Mouse (Mus musculus): ENCODE data around the gene Hip1r. TPM values are rescaled to one million over a fixed set of nuclear protein-coding genes. Genes with fewer than 3 reads are reported as not detected.

The Hip1r gene
- polyA plus RNA-seq, 1 experiment: 18.3 TPM

DNA sequence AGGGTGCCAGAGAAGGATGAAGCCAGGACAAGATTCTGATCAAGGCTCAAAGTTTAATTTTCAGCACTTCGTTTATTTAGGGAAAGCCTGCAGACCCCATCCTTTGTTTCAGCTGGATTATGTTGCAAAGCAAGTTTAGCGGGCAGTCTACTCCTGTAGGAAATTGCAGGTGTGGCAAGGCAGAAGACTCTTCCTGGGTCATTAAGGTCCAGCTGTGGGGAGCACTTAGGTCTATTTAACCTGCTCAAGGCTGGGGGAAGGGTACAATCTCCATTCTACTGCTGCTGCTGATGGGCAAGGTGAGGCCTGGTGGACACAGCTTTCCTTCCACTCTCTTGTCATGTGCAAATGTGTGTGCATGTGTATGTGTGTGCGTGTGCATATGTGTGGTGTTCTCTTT, 14.4 kb upstream of the Hip1r start:
- Histone ChIP-seq H3K4me1 (ENCODE audit: control insufficient read depth, insufficient read depth, low read length) (no peaks in the 10 kb centered on the region), H3K4me3 (ENCODE audit: insufficient read depth, low read depth, low read length) (no peak overlapping the region), H3K27me3 (replicated peaks; ENCODE audit: control insufficient read depth, insufficient read depth, low read length) (no peaks in the 10 kb centered on the region), H3K36me3 (ENCODE audit: control insufficient read depth, insufficient read depth, low read length) (no peaks in the 10 kb centered on the region), H3K27ac (ENCODE audit: insufficient read depth, low read depth, low read length) (no peak overlapping the region)
- TF ChIP-seq POLR2A (IDR thresholded peaks at IDR 0.05; ENCODE audit: low read depth, low read length) (no peak), CTCF (conservative IDR thresholded peaks at IDR 0.05; ENCODE audit: insufficient read depth, insufficient read length, low read depth, low read length) (no peak)
- DNase-seq: no peak
- 76% methylated on average over 3 of the region's 3 CpGs for WGBS

GRCm38 (mm10) chr5:123960129-123960528, 13.3 kb upstream of the Hip1r start:
- DNase-seq: no peak

GRCm38 (mm10) chr5:123961046-123961445, 12.4 kb upstream of the Hip1r start:
- H3K27ac ChIP-seq (ENCODE audit: insufficient read depth, low read depth, low read length): no peak overlapping the region
- no peak overlapping the region for H3K4me3 ChIP-seq (ENCODE audit: insufficient read depth, low read depth, low read length)
- no peaks in the 10 kb centered on the region for H3K27me3 ChIP-seq (replicated peaks; ENCODE audit: control insufficient read depth, insufficient read depth, low read length)
- no peaks in the 10 kb centered on the region for H3K4me1 ChIP-seq (ENCODE audit: control insufficient read depth, insufficient read depth, low read length)
- H3K36me3 ChIP-seq (ENCODE audit: control insufficient read depth, insufficient read depth, low read length): no peaks in the 10 kb centered on the region
- DNase-seq: no peak
- WGBS: 89% methylated on average over 12 of the region's 12 CpGs
- TF ChIP-seq POLR2A (IDR thresholded peaks at IDR 0.05; ENCODE audit: low read depth, low read length): no peak
- no peak for TF ChIP-seq CTCF (conservative IDR thresholded peaks at IDR 0.05; ENCODE audit: insufficient read depth, insufficient read length, low read depth, low read length)

More at GRCm38 (mm10) chr5:123960129-123960528, 13.3 kb upstream of the Hip1r start:
- Histone ChIP-seq H3K4me1 (ENCODE audit: control insufficient read depth, insufficient read depth, low read length) (no peaks in the 10 kb centered on the region), H3K36me3 (ENCODE audit: control insufficient read depth, insufficient read depth, low read length) (no peaks in the 10 kb centered on the region), H3K4me3 (ENCODE audit: insufficient read depth, low read depth, low read length) (no peak overlapping the region), H3K27ac (ENCODE audit: insufficient read depth, low read depth, low read length) (no peak overlapping the region), H3K27me3 (replicated peaks; ENCODE audit: control insufficient read depth, insufficient read depth, low read length) (no peaks in the 10 kb centered on the region)
- no peak for TF ChIP-seq POLR2A (IDR thresholded peaks at IDR 0.05; ENCODE audit: low read depth, low read length)
- TF ChIP-seq CTCF (conservative IDR thresholded peaks at IDR 0.05; ENCODE audit: insufficient read depth, insufficient read length, low read depth, low read length): no peak
- 77% methylated on average over 8 of the region's 8 CpGs for WGBS

DNA sequence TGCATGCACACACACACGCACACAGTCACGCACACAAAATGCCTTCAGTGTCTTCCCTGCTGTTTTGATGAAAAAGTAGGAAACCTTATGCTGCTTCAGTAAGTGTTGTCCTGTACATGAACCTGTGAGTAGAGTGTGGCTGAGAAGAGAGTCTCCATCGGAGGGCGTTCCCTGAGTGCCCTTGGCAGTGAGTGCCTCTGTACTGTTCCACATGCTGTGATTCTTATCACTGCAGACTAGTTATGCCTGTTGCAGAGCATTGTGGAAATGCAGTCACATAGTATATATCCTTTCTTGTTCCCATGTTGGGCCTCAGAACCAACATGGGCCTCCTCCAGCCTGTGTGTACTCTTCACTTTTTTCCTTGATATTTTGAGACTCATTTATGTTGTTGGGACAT, 9.2 kb upstream of the Hip1r start:
- no peaks in the 10 kb centered on the region for H3K27me3 ChIP-seq (replicated peaks; ENCODE audit: control insufficient read depth, insufficient read depth, low read length)
- no peak overlapping the region for H3K4me3 ChIP-seq (ENCODE audit: insufficient read depth, low read depth, low read length)
- no peak for DNase-seq
- H3K27ac ChIP-seq (ENCODE audit: insufficient read depth, low read depth, low read length): no peak overlapping the region
- TF ChIP-seq POLR2A (IDR thresholded peaks at IDR 0.05; ENCODE audit: low read depth, low read length) (no peak), CTCF (conservative IDR thresholded peaks at IDR 0.05; ENCODE audit: insufficient read depth, insufficient read length, low read depth, low read length) (no peak)
- WGBS: 90% methylated on average over 4 of the region's 4 CpGs
- H3K4me1 ChIP-seq (ENCODE audit: control insufficient read depth, insufficient read depth, low read length): peaks cover 6% of the 10 kb centered on the region; the same call in 1 of the 2 replicates
- H3K36me3 ChIP-seq (ENCODE audit: control insufficient read depth, insufficient read depth, low read length): no peaks in the 10 kb centered on the region

- no peak for TF ChIP-seq CTCF (conservative IDR thresholded peaks at IDR 0.05; ENCODE audit: insufficient read depth, insufficient read length, low read depth, low read length)
- 88% methylated on average over 2 of the region's 2 CpGs for WGBS
- no peaks in the 10 kb centered on the region for H3K27me3 ChIP-seq (replicated peaks; ENCODE audit: control insufficient read depth, insufficient read depth, low read length)
- no peak for DNase-seq
- H3K36me3 ChIP-seq (ENCODE audit: control insufficient read depth, insufficient read depth, low read length): no peaks in the 10 kb centered on the region
- no peak overlapping the region for H3K27ac ChIP-seq (ENCODE audit: insufficient read depth, low read depth, low read length)
- H3K4me1 ChIP-seq (ENCODE audit: control insufficient read depth, insufficient read depth, low read length): peaks cover 6% of the 10 kb centered on the region; the same call in 1 of the 2 replicates
- no peak overlapping the region for H3K4me3 ChIP-seq (ENCODE audit: insufficient read depth, low read depth, low read length)
Measured at GRCm38 (mm10) chr5:123966759-123967158, 6.7 kb upstream of the Hip1r start.

DNA sequence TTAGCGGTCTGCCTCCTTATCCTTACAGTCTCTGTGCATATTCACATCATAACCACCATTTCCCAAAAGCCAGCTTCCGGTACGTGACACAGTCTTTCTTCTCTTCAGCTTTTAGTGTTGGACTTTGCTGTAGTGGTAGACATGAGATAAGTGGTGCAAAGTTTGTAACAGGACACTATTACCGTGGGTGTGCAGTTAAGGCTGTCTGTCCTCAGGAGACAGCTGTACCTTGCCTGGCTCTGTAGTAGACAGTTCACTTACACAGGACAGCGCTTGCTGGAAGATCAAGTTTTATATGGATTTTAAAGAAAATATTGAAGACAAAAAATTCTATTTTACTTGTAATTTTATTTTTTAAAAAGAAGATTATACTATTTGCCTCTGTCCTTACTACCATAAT, 5.0 kb upstream of the Hip1r start:
- DNase-seq: no peak
- H3K27me3 ChIP-seq (replicated peaks; ENCODE audit: control insufficient read depth, insufficient read depth, low read length): no peaks in the 10 kb centered on the region
- no peaks in the 10 kb centered on the region for H3K36me3 ChIP-seq (ENCODE audit: control insufficient read depth, insufficient read depth, low read length)
- TF ChIP-seq POLR2A (IDR thresholded peaks at IDR 0.05; ENCODE audit: low read depth, low read length): no peak
- no peak for TF ChIP-seq CTCF (conservative IDR thresholded peaks at IDR 0.05; ENCODE audit: insufficient read depth, insufficient read length, low read depth, low read length)
- no peak overlapping the region for H3K4me3 ChIP-seq (ENCODE audit: insufficient read depth, low read depth, low read length)
- no peak overlapping the region for H3K27ac ChIP-seq (ENCODE audit: insufficient read depth, low read depth, low read length)
- 84% methylated on average over 5 of the region's 5 CpGs for WGBS
- H3K4me1 ChIP-seq (ENCODE audit: control insufficient read depth, insufficient read depth, low read length): peaks cover 6% of the 10 kb centered on the region; the same call in 1 of the 2 replicates

GRCm38 (mm10) chr5:123969216-123969615, 4.2 kb upstream of the Hip1r start:
- Histone ChIP-seq H3K27ac (ENCODE audit: insufficient read depth, low read depth, low read length) (no peak overlapping the region; the same call in 1 of the 2 replicates), H3K4me1 (ENCODE audit: control insufficient read depth, insufficient read depth, low read length) (peaks cover 6% of the 10 kb centered on the region; the same call in 1 of the 2 replicates), H3K27me3 (replicated peaks; ENCODE audit: control insufficient read depth, insufficient read depth, low read length) (no peaks in the 10 kb centered on the region), H3K36me3 (ENCODE audit: control insufficient read depth, insufficient read depth, low read length) (no peaks in the 10 kb centered on the region), H3K4me3 (ENCODE audit: insufficient read depth, low read depth, low read length) (no peak overlapping the region)
- DNase-seq: peak; percentile 86
- no peak for TF ChIP-seq CTCF (conservative IDR thresholded peaks at IDR 0.05; ENCODE audit: insufficient read depth, insufficient read length, low read depth, low read length)
- no peak for TF ChIP-seq POLR2A (IDR thresholded peaks at IDR 0.05; ENCODE audit: low read depth, low read length)
- whole genome bisulfite sequencing: 46% methylated on average over 8 of the region's 8 CpGs
